Mouse (Mus musculus) ovary, adult 18-20 months (tissue): ENCODE data around the gene Pepd.

Source experiments
- DNase-seq: peaks from one replicate; pipeline ENCODE4 v3.0.0; 2022; ENCODE audit warnings: low spot score, mixed read lengths

Pepd gene

GRCm38 (mm10) chr7:34911919-34912897 is at the start of gene Pepd:
Gene Pepd, plus strand, starts transcription at chr7:34912379.
- peak; percentile 80 for DNase-seq

DNA sequence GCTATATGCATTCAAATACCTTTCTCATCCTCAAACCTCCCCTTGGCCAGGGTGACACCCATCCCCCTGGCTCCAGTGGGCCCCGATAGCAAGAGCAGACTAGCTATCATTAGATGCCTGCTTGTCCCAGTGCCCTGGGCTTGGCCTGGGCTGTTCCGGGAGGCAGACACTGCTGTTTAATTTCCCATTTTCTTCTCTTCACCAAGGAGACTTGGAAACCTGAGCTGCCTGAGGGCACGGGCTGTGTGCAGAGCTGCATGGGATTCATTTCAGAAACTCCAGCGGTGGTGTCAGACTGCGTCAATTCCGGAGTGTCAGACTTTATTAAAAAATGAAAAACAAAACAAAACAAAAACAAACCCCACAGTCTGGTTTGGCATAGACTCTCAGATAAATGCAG is 44.9 kb upstream of the Pepd start:
- no peak for DNase-seq

GRCm38 (mm10) chr7:34869693-34870092 is 42.5 kb upstream of the Pepd start:
- no peak for DNase-seq

GRCm38 (mm10) chr7:34876787-34877186 is 35.4 kb upstream of the Pepd start:
- DNase-seq: no peak

GRCm38 (mm10) chr7:34877820-34878219 is 34.4 kb upstream of the Pepd start:
- no peak for DNase-seq

DNA sequence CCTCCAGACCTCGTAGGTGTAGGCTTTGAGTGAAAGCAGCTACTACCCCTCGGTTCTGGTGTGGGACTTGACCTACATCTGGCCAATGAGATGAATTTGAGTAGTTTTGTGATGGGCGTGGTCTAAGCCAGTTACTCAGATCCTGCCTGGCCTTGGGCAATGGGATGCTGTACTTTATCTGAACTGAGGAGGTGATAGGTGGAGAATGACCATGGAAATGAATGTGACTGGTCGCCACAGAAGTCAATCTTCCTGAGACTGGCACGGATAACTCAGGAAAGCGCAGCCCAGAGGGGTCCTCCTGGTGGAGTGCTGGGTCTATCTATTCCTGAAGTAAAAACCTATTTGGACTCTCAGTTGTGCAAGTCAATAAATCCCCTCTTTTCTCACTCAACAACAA is 23.7 kb upstream of the Pepd start:
- DNase-seq: no peak

GRCm38 (mm10) chr7:34888891-34889290 is 23.3 kb upstream of the Pepd start:
- no peak for DNase-seq

DNA sequence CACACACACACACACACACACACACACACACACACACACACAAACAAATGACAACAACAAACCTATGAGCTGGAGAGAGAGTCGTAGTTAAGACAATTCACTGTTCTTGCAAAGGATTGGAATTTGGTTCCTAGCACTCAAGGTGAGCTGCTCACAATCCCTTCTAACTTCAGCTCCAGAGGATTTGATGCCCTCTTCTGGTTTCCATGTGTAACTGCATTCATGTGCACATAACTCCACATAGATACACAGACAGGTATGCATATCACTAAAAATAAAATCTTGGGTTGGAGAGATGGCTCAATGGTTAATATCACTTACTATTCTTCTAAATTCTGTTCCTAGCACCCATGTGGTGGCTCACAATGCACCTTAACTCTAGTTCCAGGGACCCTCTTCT is 19.3 kb upstream of the Pepd start:
- no peak for DNase-seq

DNA sequence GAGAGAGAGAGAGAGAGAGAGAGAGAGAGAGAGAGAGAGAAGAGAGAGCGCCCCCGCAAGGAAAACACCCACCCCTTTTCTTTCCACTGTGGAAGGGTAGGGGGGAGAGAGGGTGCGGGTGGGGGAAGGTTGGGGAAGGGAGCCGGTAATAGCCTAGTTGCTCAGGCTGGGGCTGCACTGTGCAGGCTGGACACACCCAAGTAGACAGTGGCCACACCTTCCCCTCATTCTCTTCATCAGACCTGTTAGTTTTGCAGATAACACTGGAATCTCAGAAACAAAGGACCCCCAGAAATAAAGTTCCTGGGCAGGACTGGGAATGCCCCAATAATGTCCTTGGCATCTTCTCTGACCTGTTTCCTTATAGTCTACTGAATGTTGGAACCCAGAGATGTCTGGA is 15.7 kb upstream of the Pepd start:
- no peak for DNase-seq

- no peak for DNase-seq
These were observed 15.1 kb upstream of the Pepd start for GRCm38 (mm10) chr7:34897058-34897457.

- DNase-seq: no peak
These were observed 1.8 kb upstream of the Pepd start for GRCm38 (mm10) chr7:34910096-34911066.

GRCm38 (mm10) chr7:34913956-34914355 is 1.8 kb downstream of the Pepd start:
- DNase-seq: no peak

DNA sequence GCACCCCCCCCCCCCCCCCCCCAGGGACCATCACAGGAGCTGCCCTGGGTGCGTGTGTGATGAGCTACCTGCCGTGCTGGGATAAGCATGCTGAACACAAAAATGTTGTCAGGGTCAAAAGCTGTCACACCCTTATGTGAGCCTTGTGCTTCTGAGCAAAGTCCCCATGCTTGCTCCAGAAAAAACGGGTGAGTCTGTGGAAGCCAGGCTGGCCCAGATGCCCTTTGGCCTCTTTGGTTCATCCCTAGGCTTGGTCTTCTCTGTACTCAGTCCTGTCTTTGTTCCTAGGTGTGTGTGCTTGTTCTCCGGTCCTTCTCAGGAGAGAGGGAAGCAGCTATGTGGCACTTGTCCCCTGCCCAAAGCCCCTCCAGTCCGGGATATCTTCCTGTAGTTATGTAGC is 3.4 kb downstream of the Pepd start:
- DNase-seq: no peak

DNA sequence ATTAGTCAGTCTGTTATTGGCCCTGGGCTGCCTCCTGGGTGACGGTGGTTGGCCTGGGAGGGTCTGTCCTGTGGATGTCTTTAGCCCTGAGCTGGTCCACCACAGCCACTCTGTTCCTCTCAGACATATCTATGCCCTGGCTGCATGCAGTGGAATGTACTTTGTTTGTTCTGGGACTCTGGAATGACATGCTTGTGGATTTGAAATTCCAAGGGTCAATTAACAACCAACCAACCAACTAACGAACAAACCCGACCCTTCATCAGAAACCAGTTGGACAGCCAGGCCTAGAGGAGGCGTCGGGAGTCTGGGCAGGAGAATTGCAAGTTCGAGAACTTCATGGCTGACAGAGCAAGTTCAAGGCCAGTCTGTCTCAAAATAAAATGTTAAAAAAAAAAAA is 5.4 kb downstream of the Pepd start:
- no peak for DNase-seq

DNA sequence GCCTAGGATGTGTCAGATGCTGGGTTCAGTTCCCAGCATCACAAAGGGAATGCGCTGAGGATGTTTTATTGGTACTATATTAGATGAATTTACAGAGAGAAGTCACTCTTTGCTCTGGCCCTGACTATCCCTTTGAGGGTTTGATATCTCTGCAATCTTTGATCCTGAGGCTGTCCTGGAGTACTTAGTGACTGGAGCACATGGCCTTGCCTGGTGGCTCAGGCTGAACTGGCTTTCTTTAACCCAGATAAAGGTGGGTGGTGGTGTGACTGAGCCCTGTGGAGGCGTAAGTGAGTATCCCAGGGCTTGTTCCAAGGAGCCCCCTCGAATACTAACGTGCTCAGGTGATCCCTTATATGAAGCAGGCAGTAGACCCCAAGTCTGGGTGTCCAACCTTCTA is 5.8 kb downstream of the Pepd start:
- DNase-seq: no peak

DNA sequence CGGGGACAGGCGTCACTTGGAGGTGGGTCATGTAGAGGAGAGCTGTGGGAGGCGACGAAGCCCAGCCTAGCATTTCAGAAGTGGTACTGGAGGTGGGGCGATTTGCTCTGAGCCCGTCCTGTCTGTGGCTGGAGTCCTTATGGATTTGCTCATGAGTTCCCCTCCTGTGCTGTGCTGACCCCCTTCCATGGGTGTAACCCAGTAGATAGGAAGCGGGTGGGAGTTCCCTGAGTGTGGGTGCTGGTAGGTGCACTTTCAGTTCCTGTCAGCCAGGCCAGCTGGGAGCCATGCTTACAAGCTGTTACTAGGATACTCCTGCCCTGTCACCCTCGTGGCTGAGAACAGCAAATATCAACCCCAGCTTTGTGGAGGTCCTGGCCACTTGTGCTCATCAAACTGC is 6.2 kb downstream of the Pepd start:
- DNase-seq: no peak

DNA sequence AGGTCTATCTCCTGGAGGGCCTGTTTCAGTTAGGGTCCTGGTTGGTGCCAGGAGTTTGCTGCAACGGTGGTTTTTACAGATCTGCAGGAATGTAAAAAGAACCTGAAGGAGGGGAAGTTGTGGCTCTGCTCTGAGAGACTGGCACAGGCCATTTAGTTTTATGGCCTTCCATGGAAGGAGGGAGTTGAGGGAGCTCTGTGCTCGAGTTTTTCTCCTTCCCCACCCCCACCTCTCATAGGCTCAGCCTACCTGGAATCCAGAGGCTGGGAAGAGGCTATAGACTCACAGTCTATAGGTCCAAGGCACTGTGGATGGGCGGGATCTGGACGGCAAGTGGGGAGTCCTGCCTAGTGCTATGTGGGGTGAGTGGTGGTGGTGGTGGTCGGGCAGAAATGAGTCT is 6.9 kb downstream of the Pepd start:
- DNase-seq: no peak

- DNase-seq: no peak
These were observed 7.6 kb downstream of the Pepd start for GRCm38 (mm10) chr7:34919809-34920208.

- no peak for DNase-seq
These were observed 13.0 kb downstream of the Pepd start for GRCm38 (mm10) chr7:34925208-34925607.

DNA sequence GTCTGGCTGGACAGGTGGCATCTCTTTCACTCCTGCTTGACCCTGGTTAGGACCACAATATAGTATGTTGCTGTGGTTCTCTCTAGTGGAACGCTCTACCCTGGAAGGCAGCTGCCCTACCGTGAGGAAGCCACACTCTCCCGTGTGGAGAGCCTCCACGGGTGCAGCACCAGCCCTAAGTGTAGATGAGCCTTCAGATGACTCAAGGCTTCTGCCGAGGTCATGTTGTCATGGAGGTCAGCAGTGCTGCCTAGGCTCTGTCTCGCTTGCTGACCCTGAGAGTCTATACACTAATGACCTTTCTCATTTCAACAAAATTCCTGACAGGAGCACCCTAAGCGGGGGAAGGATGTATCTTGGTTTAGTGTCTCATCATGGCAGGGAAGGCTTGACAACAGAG is 13.8 kb downstream of the Pepd start:
- no peak for DNase-seq

- DNase-seq: no peak
These were observed 17.6 kb downstream of the Pepd start for GRCm38 (mm10) chr7:34929614-34930262.

GRCm38 (mm10) chr7:34930263-34930757 is 18.1 kb downstream of the Pepd start:
- DNase-seq: no peak
